Mouse (Mus musculus): ENCODE results near the gene Lif.

Lif gene

GRCm38 (mm10) chr11:4298615-4299014, 41.3 kb downstream of the Lif start:
- DNase-seq (ENCODE audit: low spot score) = no peak

- no peak for DNase-seq (ENCODE audit: low spot score)
Observed at GRCm38 (mm10) chr11:4299191-4299590, 41.8 kb downstream of the Lif start.

GRCm38 (mm10) chr11:4299735-4300474, 42.5 kb downstream of the Lif start:
- no peak for DNase-seq (ENCODE audit: low spot score)

GRCm38 (mm10) chr11:4300683-4301082, 43.3 kb downstream of the Lif start:
- no peak for DNase-seq (ENCODE audit: low spot score)

- no peak for DNase-seq (ENCODE audit: low spot score)
Observed at GRCm38 (mm10) chr11:4302363-4302913, 45.1 kb downstream of the Lif start.

- no peak for DNase-seq (ENCODE audit: low spot score)
Observed at GRCm38 (mm10) chr11:4303033-4303432, 45.7 kb downstream of the Lif start.

- DNase-seq (ENCODE audit: low spot score) = no peak
Observed at GRCm38 (mm10) chr11:4304203-4304602, 46.8 kb downstream of the Lif start.

- no peak for DNase-seq (ENCODE audit: low spot score)
Observed at GRCm38 (mm10) chr11:4305090-4305489, 47.7 kb downstream of the Lif start.

GRCm38 (mm10) chr11:4306086-4306485, 48.7 kb downstream of the Lif start:
- DNase-seq (ENCODE audit: low spot score) = no peak

GRCm38 (mm10) chr11:4308060-4308513, 50.7 kb downstream of the Lif start:
- no peak for DNase-seq (ENCODE audit: low spot score)

- DNase-seq (ENCODE audit: low spot score) = no peak
Observed at GRCm38 (mm10) chr11:4308514-4309450, 51.4 kb downstream of the Lif start.

- no peak for DNase-seq (ENCODE audit: low spot score)
Observed at GRCm38 (mm10) chr11:4309613-4310012, 52.3 kb downstream of the Lif start.

- no peak for DNase-seq (ENCODE audit: low spot score)
Observed at GRCm38 (mm10) chr11:4310324-4310723, 53.0 kb downstream of the Lif start.

- DNase-seq (ENCODE audit: low spot score) = no peak
Observed at GRCm38 (mm10) chr11:4312180-4312579, 54.8 kb downstream of the Lif start.

- DNase-seq (ENCODE audit: low spot score) = no peak
Observed at GRCm38 (mm10) chr11:4317287-4317686, 59.9 kb downstream of the Lif start.

GRCm38 (mm10) chr11:4318011-4318410, 60.7 kb downstream of the Lif start:
- DNase-seq (ENCODE audit: low spot score) = no peak

- DNase-seq (ENCODE audit: low spot score) = no peak
Observed at GRCm38 (mm10) chr11:4319212-4319955, 62.0 kb downstream of the Lif start.

- no peak for DNase-seq (ENCODE audit: low spot score)
Observed at GRCm38 (mm10) chr11:4320876-4321275, 63.5 kb downstream of the Lif start.
